Mouse (Mus musculus): Measurements from ENCODE around the gene Dvl2. TPM values are rescaled to one million over a fixed set of nuclear protein-coding genes. Genes with fewer than 3 reads are reported as not detected.

Dvl2 gene
- polyA plus RNA-seq, 1 experiment = 0.48 TPM

DNA sequence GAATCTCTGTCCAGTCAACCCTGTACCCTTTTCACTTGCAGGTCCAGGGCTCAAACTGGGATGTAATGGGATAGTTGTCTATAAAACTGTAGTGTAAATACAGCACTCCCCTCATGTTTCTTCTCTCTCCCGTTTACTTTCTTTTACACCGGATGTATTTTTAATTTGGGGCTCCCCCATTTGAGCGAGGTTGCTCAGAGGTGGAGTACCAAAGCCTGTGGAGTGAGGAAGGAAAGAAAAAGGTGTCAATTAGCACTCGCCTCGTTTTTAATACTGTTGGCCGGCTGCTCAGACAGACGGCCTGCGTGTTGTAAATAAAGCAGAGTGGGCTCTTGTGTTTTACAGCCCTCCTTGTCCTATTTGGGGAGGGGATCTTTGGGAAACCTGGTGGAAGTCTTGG, 729 bp upstream of the Dvl2 start:
- Histone ChIP-seq H3K36me3 (ENCODE audit: control insufficient read depth) (peaks cover 39% of the 10 kb centered on the region), H3K9me3 (ENCODE audit: control insufficient read depth, low read length) (no peaks in the 10 kb centered on the region), H3K27me3 (ENCODE audit: control insufficient read depth) (no peaks in the 10 kb centered on the region), H3K4me3 (replicated peaks) (peak overlapping the region; percentile 88), H3K4me1 (ENCODE audit: control insufficient read depth) (peaks cover 66% of the 10 kb centered on the region)
- no peak for TF ChIP-seq TAL1 (IDR thresholded peaks at IDR 0.05; ENCODE audit: low read length)
- TF ChIP-seq GATA1 (IDR thresholded peaks at IDR 0.05; ENCODE audit: low read length) = no peak

GRCm38 (mm10) chr11:70001159-70001558, 764 bp downstream of the Dvl2 start:
- TF ChIP-seq GATA1 (IDR thresholded peaks at IDR 0.05; ENCODE audit: low read length) = no peak
- TF ChIP-seq TAL1 (IDR thresholded peaks at IDR 0.05; ENCODE audit: low read length) = no peak
- Histone ChIP-seq H3K4me1 (ENCODE audit: control insufficient read depth) (peaks cover 60% of the 10 kb centered on the region), H3K4me3 (replicated peaks) (peak overlapping the region; percentile 88)

DNA sequence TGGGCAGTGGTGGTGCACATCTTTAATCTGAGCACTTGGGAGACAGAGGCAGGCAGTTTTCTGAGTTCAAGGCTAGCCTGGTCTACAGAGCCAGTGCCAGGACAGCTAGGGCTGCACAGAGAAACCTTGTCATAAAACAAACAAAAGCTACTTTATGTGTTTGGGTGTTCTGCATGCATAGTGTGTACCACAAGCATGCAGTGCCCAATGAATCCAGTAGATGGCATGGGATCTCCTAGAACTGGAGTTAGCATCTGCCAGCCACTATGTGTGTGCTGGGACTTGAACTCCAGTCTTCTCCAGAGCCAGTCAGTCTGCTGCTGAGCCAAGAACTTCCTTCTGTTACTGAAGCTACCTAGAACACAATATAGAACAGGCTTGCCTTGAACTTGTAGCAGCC, 1.5 kb downstream of the Dvl2 start:
- no peaks in the 10 kb centered on the region for H3K27me3 ChIP-seq (ENCODE audit: control insufficient read depth)
- peaks cover 54% of the 10 kb centered on the region for H3K36me3 ChIP-seq (ENCODE audit: control insufficient read depth)
- peak overlapping the region; percentile 4 for H3K4me3 ChIP-seq (replicated peaks)
- no peaks in the 10 kb centered on the region for H3K9me3 ChIP-seq (ENCODE audit: control insufficient read depth, low read length)
- H3K4me1 ChIP-seq (ENCODE audit: control insufficient read depth) = peaks cover 57% of the 10 kb centered on the region
- TF ChIP-seq TAL1 (IDR thresholded peaks at IDR 0.05; ENCODE audit: low read length) (no peak), GATA1 (IDR thresholded peaks at IDR 0.05; ENCODE audit: low read length) (no peak)

More at GRCm38 (mm10) chr11:70001159-70001558, 764 bp downstream of the Dvl2 start:
- Histone ChIP-seq H3K36me3 (ENCODE audit: control insufficient read depth) (peaks cover 47% of the 10 kb centered on the region), H3K9me3 (ENCODE audit: control insufficient read depth, low read length) (no peaks in the 10 kb centered on the region), H3K27me3 (ENCODE audit: control insufficient read depth) (no peaks in the 10 kb centered on the region)

DNA sequence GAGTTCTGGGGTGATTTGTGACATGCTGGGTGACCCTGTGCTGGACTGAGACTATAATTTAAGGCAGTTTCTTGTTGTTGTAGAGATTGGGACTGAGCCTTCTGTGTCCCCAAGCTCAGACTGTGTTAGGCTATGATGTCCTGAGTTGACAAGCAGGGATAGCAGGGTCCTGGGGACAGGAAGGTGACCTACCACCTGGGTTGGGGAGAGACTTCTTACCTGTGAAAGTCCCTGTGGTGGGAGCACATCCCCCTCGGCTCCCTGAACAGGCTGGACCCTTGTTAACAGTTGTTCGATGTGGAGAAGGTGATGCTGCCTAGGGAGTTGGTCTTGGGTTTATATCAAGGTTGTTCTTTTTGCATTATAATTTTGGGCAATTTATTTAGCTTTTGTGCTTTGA, 2.1 kb downstream of the Dvl2 start:
- TF ChIP-seq GATA1 (IDR thresholded peaks at IDR 0.05; ENCODE audit: low read length) (no peak), TAL1 (IDR thresholded peaks at IDR 0.05; ENCODE audit: low read length) (no peak)
- Histone ChIP-seq H3K27me3 (ENCODE audit: control insufficient read depth) (no peaks in the 10 kb centered on the region), H3K9me3 (ENCODE audit: control insufficient read depth, low read length) (no peaks in the 10 kb centered on the region), H3K4me3 (replicated peaks) (no peak overlapping the region), H3K4me1 (ENCODE audit: control insufficient read depth) (peaks cover 51% of the 10 kb centered on the region), H3K36me3 (ENCODE audit: control insufficient read depth) (peaks cover 60% of the 10 kb centered on the region)

DNA sequence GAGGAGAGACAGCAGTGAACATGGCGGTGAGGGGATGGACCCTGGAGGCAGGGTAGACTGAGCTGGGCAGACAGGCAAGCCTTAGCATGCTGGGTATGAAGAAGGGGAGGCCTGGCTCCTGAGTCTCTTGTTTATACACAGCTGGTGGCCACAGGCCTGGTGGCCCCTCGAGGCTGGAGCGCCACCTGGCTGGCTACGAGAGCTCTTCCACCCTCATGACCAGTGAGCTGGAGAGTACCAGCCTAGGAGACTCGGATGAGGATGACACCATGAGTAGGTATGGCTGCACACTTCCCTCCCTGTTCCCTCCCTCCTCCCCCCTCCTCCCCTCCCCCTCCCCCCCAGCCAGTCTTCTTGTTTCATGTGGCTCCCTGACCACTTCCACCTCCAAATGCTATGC, 5.1 kb downstream of the Dvl2 start:
- no peaks in the 10 kb centered on the region for H3K9me3 ChIP-seq (ENCODE audit: control insufficient read depth, low read length)
- H3K4me3 ChIP-seq (replicated peaks) = no peak overlapping the region
- no peak for TF ChIP-seq GATA1 (IDR thresholded peaks at IDR 0.05; ENCODE audit: low read length)
- no peak for TF ChIP-seq TAL1 (IDR thresholded peaks at IDR 0.05; ENCODE audit: low read length)
- no peaks in the 10 kb centered on the region for H3K27me3 ChIP-seq (ENCODE audit: control insufficient read depth)
- H3K36me3 ChIP-seq (ENCODE audit: control insufficient read depth) = peaks cover 61% of the 10 kb centered on the region
- H3K4me1 ChIP-seq (ENCODE audit: control insufficient read depth) = peaks cover 21% of the 10 kb centered on the region

DNA sequence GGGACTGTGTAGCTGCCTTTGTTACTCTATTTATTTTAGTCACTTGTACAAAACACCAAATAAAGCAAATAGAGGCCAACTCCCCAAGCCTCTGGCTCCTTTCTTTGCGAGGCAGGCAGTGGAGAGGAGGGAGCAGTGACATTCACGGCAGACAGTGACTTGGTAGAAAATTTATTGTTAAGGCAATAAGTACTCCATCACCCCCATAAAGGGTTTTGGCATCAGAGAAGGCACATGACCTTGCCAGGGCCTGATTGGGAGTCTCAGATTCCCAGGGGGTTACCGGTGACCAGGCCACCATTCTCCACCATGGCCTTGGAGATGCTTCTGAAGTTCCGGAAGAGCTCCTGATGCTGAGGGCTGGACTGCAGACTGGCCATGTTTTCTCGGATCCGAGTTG, 9.6 kb downstream of the Dvl2 start:
- TF ChIP-seq TAL1 (IDR thresholded peaks at IDR 0.05; ENCODE audit: low read length) (no peak), GATA1 (IDR thresholded peaks at IDR 0.05; ENCODE audit: low read length) (no peak)
- Histone ChIP-seq H3K4me1 (ENCODE audit: control insufficient read depth) (peaks cover 16% of the 10 kb centered on the region), H3K36me3 (ENCODE audit: control insufficient read depth) (peaks cover 94% of the 10 kb centered on the region), H3K9me3 (ENCODE audit: control insufficient read depth, low read length) (no peaks in the 10 kb centered on the region), H3K4me3 (replicated peaks) (no peak overlapping the region), H3K27me3 (ENCODE audit: control insufficient read depth) (no peaks in the 10 kb centered on the region)

DNA sequence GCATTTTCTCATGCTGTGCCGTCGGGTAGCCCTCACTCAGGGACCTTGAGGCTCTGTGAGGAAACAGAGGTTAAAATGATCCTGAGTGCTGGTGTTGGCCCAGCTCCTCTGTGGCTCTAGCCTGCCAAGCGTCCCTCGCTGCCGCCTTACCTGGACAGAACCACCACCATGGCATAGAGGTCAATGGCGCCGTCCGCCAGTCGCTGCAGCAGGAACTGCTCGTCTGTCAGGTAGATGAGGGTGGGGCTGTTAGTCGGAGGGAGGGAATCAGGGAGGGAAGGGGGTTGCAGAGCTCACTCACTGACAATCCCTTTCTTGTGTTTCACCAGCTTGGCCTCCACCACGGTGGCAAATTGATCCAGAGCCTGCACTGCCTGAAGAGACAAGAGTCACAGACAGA, 10.2 kb downstream of the Dvl2 start:
- peaks cover 89% of the 10 kb centered on the region for H3K36me3 ChIP-seq (ENCODE audit: control insufficient read depth)
- H3K4me3 ChIP-seq (replicated peaks) = no peak overlapping the region
- H3K4me1 ChIP-seq (ENCODE audit: control insufficient read depth) = peaks cover 21% of the 10 kb centered on the region
- TF ChIP-seq TAL1 (IDR thresholded peaks at IDR 0.05; ENCODE audit: low read length) = no peak
- TF ChIP-seq GATA1 (IDR thresholded peaks at IDR 0.05; ENCODE audit: low read length) = no peak
- no peaks in the 10 kb centered on the region for H3K27me3 ChIP-seq (ENCODE audit: control insufficient read depth)
- H3K9me3 ChIP-seq (ENCODE audit: control insufficient read depth, low read length) = no peaks in the 10 kb centered on the region

- Histone ChIP-seq H3K9me3 (ENCODE audit: control insufficient read depth, low read length) (no peaks in the 10 kb centered on the region), H3K36me3 (ENCODE audit: control insufficient read depth) (peaks cover 86% of the 10 kb centered on the region), H3K27me3 (ENCODE audit: control insufficient read depth) (no peaks in the 10 kb centered on the region), H3K4me1 (ENCODE audit: control insufficient read depth) (peaks cover 24% of the 10 kb centered on the region), H3K4me3 (replicated peaks) (no peak overlapping the region)
- no peak for TF ChIP-seq GATA1 (IDR thresholded peaks at IDR 0.05; ENCODE audit: low read length)
- no peak for TF ChIP-seq TAL1 (IDR thresholded peaks at IDR 0.05; ENCODE audit: low read length)
Observed at GRCm38 (mm10) chr11:70010961-70011360, 10.6 kb downstream of the Dvl2 start.

GRCm38 (mm10) chr11:70012931-70013330, 12.5 kb downstream of the Dvl2 start:
- no peak overlapping the region for H3K4me3 ChIP-seq (replicated peaks)
- H3K27me3 ChIP-seq (ENCODE audit: control insufficient read depth) = no peaks in the 10 kb centered on the region
- H3K4me1 ChIP-seq (ENCODE audit: control insufficient read depth) = peaks cover 34% of the 10 kb centered on the region
- no peaks in the 10 kb centered on the region for H3K9me3 ChIP-seq (ENCODE audit: control insufficient read depth, low read length)
- TF ChIP-seq TAL1 (IDR thresholded peaks at IDR 0.05; ENCODE audit: low read length) (no peak), GATA1 (IDR thresholded peaks at IDR 0.05; ENCODE audit: low read length) (no peak)
- H3K36me3 ChIP-seq (ENCODE audit: control insufficient read depth) = peaks cover 66% of the 10 kb centered on the region

GRCm38 (mm10) chr11:70013408-70013807, 13.0 kb downstream of the Dvl2 start:
- TF ChIP-seq GATA1 (IDR thresholded peaks at IDR 0.05; ENCODE audit: low read length) (no peak), TAL1 (IDR thresholded peaks at IDR 0.05; ENCODE audit: low read length) (no peak)
- no peaks in the 10 kb centered on the region for H3K9me3 ChIP-seq (ENCODE audit: control insufficient read depth, low read length)
- H3K4me3 ChIP-seq (replicated peaks) = no peak overlapping the region
- H3K4me1 ChIP-seq (ENCODE audit: control insufficient read depth) = peaks cover 38% of the 10 kb centered on the region
- peaks cover 61% of the 10 kb centered on the region for H3K36me3 ChIP-seq (ENCODE audit: control insufficient read depth)
- no peaks in the 10 kb centered on the region for H3K27me3 ChIP-seq (ENCODE audit: control insufficient read depth)
